Mouse (Mus musculus): Measurements from ENCODE around the gene Acsf3. TPM values are rescaled to one million over a fixed set of nuclear protein-coding genes. Genes with fewer than 3 reads are reported as not detected.

The Acsf3 gene
- polyA plus RNA-seq, 1 experiment: not detected

- TF ChIP-seq POLR2A (IDR thresholded peaks at IDR 0.05; ENCODE audit: insufficient read depth, low read depth, low read length): no peak
- no peak for TF ChIP-seq CTCF (IDR thresholded peaks at IDR 0.05; ENCODE audit: insufficient read depth, low read depth, low read length)
- WGBS: 81% methylated on average over 14 of the region's 14 CpGs
- no peak overlapping the region for H3K27ac ChIP-seq (ENCODE audit: insufficient read depth, low read depth, low read length)
- H3K4me3 ChIP-seq (ENCODE audit: insufficient read depth, low read depth, low read length): no peak overlapping the region
- peaks cover 71% of the 10 kb centered on the region for H3K4me1 ChIP-seq (ENCODE audit: control insufficient read depth, insufficient read depth, low read length)
Measured at GRCm38 (mm10) chr8:122812610-122813250, 37.4 kb downstream of the Acsf3 start.

- WGBS: 12% methylated on average over 7 of the region's 7 CpGs
- peaks cover 74% of the 10 kb centered on the region for H3K4me1 ChIP-seq (ENCODE audit: control insufficient read depth, insufficient read depth, low read length)
- no peak overlapping the region for H3K4me3 ChIP-seq (ENCODE audit: insufficient read depth, low read depth, low read length)
- H3K27ac ChIP-seq (ENCODE audit: insufficient read depth, low read depth, low read length): peak overlapping the region; percentile 79
- TF ChIP-seq CTCF (IDR thresholded peaks at IDR 0.05; ENCODE audit: insufficient read depth, low read depth, low read length) (no peak), POLR2A (IDR thresholded peaks at IDR 0.05; ENCODE audit: insufficient read depth, low read depth, low read length) (no peak)
Measured at GRCm38 (mm10) chr8:122814608-122815007, 39.3 kb downstream of the Acsf3 start.

GRCm38 (mm10) chr8:122816965-122817364, 41.7 kb downstream of the Acsf3 start:
- no peak overlapping the region for H3K4me3 ChIP-seq (ENCODE audit: insufficient read depth, low read depth, low read length)
- TF ChIP-seq POLR2A (IDR thresholded peaks at IDR 0.05; ENCODE audit: insufficient read depth, low read depth, low read length) (no peak), CTCF (IDR thresholded peaks at IDR 0.05; ENCODE audit: insufficient read depth, low read depth, low read length) (no peak)
- no peak overlapping the region for H3K27ac ChIP-seq (ENCODE audit: insufficient read depth, low read depth, low read length)
- 97% methylated on average over 6 of the region's 6 CpGs for WGBS
- peaks cover 64% of the 10 kb centered on the region for H3K4me1 ChIP-seq (ENCODE audit: control insufficient read depth, insufficient read depth, low read length)

- H3K4me1 ChIP-seq (ENCODE audit: control insufficient read depth, insufficient read depth, low read length): peaks cover 55% of the 10 kb centered on the region
- no peak overlapping the region for H3K4me3 ChIP-seq (ENCODE audit: insufficient read depth, low read depth, low read length)
- WGBS: 54% methylated on average over 13 of the region's 13 CpGs
- H3K27ac ChIP-seq (ENCODE audit: insufficient read depth, low read depth, low read length): peak overlapping the region; percentile 70
- TF ChIP-seq CTCF (IDR thresholded peaks at IDR 0.05; ENCODE audit: insufficient read depth, low read depth, low read length) (no peak), POLR2A (IDR thresholded peaks at IDR 0.05; ENCODE audit: insufficient read depth, low read depth, low read length) (no peak)
Measured at GRCm38 (mm10) chr8:122817724-122818496, 42.6 kb downstream of the Acsf3 start.

GRCm38 (mm10) chr8:122819776-122820175, 44.5 kb downstream of the Acsf3 start:
- 94% methylated on average over 11 of the region's 11 CpGs for WGBS
- TF ChIP-seq CTCF (IDR thresholded peaks at IDR 0.05; ENCODE audit: insufficient read depth, low read depth, low read length): no peak
- no peak for TF ChIP-seq POLR2A (IDR thresholded peaks at IDR 0.05; ENCODE audit: insufficient read depth, low read depth, low read length)
- Histone ChIP-seq H3K4me3 (ENCODE audit: insufficient read depth, low read depth, low read length) (no peak overlapping the region), H3K4me1 (ENCODE audit: control insufficient read depth, insufficient read depth, low read length) (peaks cover 38% of the 10 kb centered on the region), H3K27ac (ENCODE audit: insufficient read depth, low read depth, low read length) (no peak overlapping the region)

GRCm38 (mm10) chr8:122824571-122824970, 49.3 kb downstream of the Acsf3 start:
- H3K27ac ChIP-seq (ENCODE audit: insufficient read depth, low read depth, low read length): no peak overlapping the region

GRCm38 (mm10) chr8:122824986-122825385, 49.7 kb downstream of the Acsf3 start:
- WGBS: 59% methylated on average over 9 of the region's 9 CpGs
- Histone ChIP-seq H3K27ac (ENCODE audit: insufficient read depth, low read depth, low read length) (no peak overlapping the region), H3K4me3 (ENCODE audit: insufficient read depth, low read depth, low read length) (no peak overlapping the region), H3K4me1 (ENCODE audit: control insufficient read depth, insufficient read depth, low read length) (no peaks in the 10 kb centered on the region)
- TF ChIP-seq POLR2A (IDR thresholded peaks at IDR 0.05; ENCODE audit: insufficient read depth, low read depth, low read length) (no peak), CTCF (IDR thresholded peaks at IDR 0.05; ENCODE audit: insufficient read depth, low read depth, low read length) (no peak)

More at GRCm38 (mm10) chr8:122824571-122824970, 49.3 kb downstream of the Acsf3 start:
- Histone ChIP-seq H3K4me1 (ENCODE audit: control insufficient read depth, insufficient read depth, low read length) (no peaks in the 10 kb centered on the region), H3K4me3 (ENCODE audit: insufficient read depth, low read depth, low read length) (no peak overlapping the region)
- TF ChIP-seq CTCF (IDR thresholded peaks at IDR 0.05; ENCODE audit: insufficient read depth, low read depth, low read length) (no peak), POLR2A (IDR thresholded peaks at IDR 0.05; ENCODE audit: insufficient read depth, low read depth, low read length) (no peak)
- WGBS: 58% methylated on average over 5 of the region's 5 CpGs

GRCm38 (mm10) chr8:122825408-122825807, 50.1 kb downstream of the Acsf3 start:
- Histone ChIP-seq H3K4me3 (ENCODE audit: insufficient read depth, low read depth, low read length) (no peak overlapping the region), H3K4me1 (ENCODE audit: control insufficient read depth, insufficient read depth, low read length) (peaks cover 2% of the 10 kb centered on the region), H3K27ac (ENCODE audit: insufficient read depth, low read depth, low read length) (no peak overlapping the region)
- no peak for TF ChIP-seq CTCF (IDR thresholded peaks at IDR 0.05; ENCODE audit: insufficient read depth, low read depth, low read length)
- TF ChIP-seq POLR2A (IDR thresholded peaks at IDR 0.05; ENCODE audit: insufficient read depth, low read depth, low read length): no peak
- 76% methylated on average over 8 of the region's 8 CpGs for WGBS

GRCm38 (mm10) chr8:122829396-122829795, 54.1 kb downstream of the Acsf3 start:
- TF ChIP-seq POLR2A (IDR thresholded peaks at IDR 0.05; ENCODE audit: insufficient read depth, low read depth, low read length) (no peak), CTCF (IDR thresholded peaks at IDR 0.05; ENCODE audit: insufficient read depth, low read depth, low read length) (no peak)
- Histone ChIP-seq H3K27ac (ENCODE audit: insufficient read depth, low read depth, low read length) (no peak overlapping the region), H3K4me1 (ENCODE audit: control insufficient read depth, insufficient read depth, low read length) (peaks cover 2% of the 10 kb centered on the region), H3K4me3 (ENCODE audit: insufficient read depth, low read depth, low read length) (no peak overlapping the region)
- 79% methylated on average over 3 of the region's 3 CpGs for WGBS

All from olfactory bulb, adult 2 months (tissue).